Mouse (Mus musculus) B cell, adult 2 months (primary cell): Measurements from ENCODE around the gene Map1b.

Experiments used
- DNase-seq, 2 experiments: peaks; one replicate each; pipeline ENCODE4 v3.0.0; 2022

The Map1b gene

DNA sequence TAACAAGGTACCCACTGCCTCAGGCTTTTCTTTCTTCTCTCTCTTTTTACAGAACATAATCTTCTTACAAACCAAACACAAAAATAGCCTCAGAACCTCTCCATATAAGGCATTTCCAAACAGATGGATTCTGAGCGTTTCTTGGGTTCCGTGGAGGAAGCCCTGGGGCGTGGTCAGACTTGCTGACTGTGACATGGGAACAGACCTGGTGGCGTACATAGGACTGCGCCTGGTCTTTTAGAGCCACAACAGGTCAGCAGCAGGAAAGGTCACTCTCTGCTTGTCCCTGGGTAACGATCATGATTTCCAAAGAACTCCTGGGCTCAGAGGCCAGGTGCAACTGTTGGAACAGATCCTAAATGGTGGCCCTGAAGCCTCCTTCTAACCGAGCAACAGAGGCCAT is 31.0 kb downstream of the Map1b start:
- DNase-seq = no peak

DNA sequence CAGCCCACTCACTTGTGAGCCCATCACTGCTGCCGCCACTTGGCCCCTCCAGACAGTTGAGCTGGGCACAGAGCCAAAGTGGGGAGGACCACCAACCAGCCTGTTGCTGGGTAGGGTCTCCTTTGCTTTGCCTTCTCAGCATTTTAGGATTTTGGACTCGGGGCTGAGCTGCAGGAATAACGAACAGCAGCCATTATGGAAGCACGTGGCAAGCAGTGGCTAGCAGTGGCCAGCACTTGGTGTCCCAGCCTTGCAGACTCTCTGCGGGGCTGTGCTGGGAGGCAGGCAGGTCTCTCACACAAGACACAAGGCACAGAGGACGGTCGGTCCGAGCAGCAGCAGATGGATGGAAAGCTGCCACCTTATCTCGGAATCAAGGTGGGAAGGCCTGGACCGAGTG is 31.4 kb downstream of the Map1b start:
- no peak for DNase-seq

DNA sequence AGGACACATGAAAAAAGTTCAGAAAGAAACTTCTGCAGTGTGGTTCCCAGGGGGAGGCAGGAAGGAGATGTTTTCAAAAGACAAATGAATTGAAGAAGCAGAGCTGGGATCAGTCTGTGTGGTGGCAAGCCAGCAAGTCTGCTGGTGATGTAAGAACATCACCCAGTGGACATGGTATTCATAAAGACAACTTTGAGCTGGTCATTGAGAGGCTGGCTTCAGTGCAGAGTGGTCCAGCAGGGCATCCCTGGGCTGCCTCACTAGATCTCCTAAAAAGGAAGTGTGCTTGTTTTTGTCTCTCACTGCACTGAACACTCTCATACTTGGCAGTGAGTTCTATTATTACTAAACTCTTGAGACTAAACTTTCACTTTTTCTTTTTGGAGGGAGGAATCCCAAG is 32.9 kb downstream of the Map1b start:
- no peak for DNase-seq

- no peak for DNase-seq
Measured at GRCm38 (mm10) chr13:99475488-99475887, 40.9 kb downstream of the Map1b start.

- no peak for DNase-seq
Measured at GRCm38 (mm10) chr13:99475033-99475432, 41.3 kb downstream of the Map1b start.

DNA sequence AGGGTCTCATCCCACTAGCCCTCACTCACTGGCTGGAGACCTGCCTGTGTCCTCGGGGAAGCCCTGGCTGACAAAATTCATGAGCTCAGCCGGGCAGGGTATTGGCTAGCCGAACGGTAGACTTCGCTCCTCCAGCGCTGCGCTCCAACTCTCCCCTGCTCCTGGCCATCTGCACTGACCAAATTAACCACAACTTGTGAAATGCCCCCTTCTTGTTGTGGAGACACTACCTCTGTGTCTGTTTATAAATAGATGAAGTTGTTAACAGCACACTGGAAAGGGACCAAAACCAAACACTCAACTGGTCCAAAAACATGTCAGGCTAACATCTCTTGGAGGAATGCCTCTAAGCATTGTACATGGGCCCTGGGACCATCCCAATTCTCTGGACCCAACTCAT is 42.2 kb downstream of the Map1b start:
- no peak for DNase-seq

DNA sequence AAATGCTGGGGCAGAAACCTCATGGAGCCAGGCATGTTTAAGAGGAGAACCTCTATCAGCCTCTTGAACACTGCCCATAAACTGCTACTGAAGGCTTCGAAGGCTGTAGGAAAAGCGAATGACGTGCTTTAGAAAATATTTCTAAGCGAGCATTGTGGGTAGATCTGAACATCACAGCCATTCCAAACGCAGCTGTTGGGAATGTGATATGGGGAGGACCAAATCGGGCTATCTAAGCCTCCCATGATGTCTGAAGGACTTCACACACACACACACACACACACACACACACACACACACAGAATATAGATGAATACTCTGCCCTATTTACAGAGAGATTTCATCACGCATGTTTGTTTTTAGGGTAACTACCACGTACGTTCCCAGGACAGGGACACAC is 44.3 kb downstream of the Map1b start:
- no peak for DNase-seq

DNA sequence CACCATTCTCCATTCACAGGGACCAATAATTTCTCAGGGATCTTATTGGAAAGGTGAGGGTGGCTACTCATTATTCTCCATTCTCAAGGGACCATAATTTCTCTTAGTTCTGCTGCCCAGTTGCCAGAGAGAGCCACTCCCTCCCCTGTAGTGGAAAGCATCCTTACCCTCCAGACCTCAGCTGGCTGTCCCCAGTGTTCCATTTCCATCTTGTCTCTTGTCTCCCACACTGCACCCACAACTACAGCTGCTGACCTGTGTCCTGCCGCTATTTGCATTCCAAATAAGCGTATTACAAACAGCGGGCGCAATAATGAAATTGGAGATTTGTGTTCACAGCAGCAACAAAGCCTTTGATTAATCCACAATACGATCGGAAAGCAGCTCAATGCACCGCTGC is 46.3 kb downstream of the Map1b start:
- DNase-seq = no peak

- DNase-seq = no peak
Measured at GRCm38 (mm10) chr13:99468267-99468666, 48.1 kb downstream of the Map1b start.

DNA sequence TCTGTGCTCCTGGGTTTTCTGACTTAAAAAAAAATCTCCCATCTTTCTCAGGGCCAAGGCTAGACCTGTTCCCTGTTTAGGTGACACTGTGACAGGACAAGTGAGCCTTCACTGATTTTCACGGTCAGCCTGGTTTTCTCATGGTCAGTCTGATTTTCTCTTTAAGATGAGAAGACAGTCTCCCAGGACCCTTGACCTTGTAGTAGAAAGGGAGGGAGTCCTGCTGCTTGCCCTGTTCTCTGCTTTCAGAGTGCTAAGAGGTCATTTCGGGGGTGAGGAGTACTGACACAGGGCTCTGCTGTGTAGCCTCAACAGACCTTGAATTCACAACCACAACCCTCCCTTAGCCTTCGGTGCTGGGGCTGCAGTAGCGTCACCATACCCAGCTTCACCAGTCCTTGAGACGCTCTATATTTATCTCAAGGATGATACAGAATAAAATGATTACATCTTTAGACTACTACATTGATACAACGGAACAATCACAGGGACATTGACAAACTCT is 49.5 kb downstream of the Map1b start:
- DNase-seq = no peak

DNA sequence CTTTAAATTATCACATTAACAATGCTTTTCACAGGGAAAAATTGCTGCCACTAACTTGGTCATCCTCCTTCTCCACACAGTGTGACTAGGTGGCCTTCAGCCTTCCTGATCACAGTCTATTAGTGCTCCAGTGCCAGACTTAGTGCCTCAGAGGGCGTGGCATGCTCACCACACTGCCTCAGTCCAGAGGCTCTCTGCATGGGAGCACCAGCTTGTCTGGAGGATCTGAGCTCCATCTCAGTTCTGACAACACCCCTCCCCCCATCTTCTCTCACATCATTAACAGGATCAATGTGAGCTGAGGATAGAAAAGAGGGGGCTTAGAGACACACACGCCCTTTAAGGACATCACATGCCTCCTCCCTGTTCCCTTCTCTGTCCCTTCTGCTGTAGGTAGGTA is 50.3 kb downstream of the Map1b start:
- DNase-seq = no peak

DNA sequence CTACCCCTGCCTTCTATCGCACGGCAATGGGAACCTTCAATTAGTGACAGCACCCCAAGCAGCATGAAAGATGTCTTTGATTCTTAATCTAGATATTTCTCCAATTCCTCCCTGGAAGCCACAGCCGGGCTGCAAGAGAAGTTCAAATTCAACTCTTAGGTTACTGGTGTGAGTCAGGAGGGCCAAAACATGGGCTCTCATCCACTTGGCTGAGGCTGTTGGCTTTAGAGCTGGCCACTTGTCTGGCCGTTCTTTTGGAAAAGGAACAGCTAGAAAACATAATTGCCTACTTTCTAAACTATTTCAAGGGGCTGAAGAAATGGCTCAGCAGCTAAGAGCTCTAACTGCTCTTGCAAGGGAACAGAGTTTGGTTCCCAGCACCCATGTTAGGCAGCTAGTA is 51.8 kb downstream of the Map1b start:
- DNase-seq = no peak

- DNase-seq = no peak
Measured at GRCm38 (mm10) chr13:99461886-99462285, 54.5 kb downstream of the Map1b start.

DNA sequence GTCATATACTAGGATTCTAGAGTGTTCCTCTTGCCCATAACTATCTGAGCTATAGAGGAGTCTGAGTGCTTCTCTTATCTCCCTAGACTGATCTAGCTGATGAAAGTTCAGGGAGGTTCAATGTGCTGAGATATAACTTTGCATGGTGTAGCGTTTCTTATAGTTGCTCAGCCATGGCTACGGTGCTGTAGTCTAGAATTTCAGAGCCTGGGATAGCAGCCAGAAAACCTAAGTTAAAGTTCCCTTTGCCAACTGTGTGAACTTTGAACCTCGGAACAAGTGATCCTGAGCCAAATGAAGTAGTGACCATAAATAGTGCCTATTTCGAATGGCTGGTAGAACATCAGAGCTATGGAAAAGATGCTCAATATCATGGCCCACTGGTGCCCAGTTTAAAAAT is 56.7 kb downstream of the Map1b start:
- DNase-seq = no peak

- no peak for DNase-seq
Measured at GRCm38 (mm10) chr13:99458658-99459386, 57.5 kb downstream of the Map1b start.

- no peak for DNase-seq
Measured at GRCm38 (mm10) chr13:99454977-99455376, 61.4 kb downstream of the Map1b start.

DNA sequence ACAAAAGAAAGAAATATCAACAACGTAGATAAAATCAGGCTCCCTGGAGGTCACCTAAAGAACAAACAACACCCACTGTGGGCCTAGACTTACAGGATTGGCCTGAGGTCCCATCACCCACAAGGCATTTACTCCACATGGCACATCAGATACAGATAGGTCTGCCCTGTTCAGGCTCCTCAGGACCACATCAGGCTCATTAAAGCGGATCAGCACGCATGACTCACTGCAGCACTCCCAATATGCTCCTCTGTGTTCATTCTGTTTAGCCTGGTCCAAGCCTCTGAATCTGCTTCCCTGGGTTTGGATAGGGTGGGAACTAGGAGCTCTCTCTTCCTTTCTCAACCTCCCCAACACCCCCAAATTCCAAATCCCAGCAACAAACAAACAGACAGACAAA is 63.9 kb downstream of the Map1b start:
- DNase-seq = no peak

- no peak for DNase-seq
Measured at GRCm38 (mm10) chr13:99451276-99451675, 65.1 kb downstream of the Map1b start.

DNA sequence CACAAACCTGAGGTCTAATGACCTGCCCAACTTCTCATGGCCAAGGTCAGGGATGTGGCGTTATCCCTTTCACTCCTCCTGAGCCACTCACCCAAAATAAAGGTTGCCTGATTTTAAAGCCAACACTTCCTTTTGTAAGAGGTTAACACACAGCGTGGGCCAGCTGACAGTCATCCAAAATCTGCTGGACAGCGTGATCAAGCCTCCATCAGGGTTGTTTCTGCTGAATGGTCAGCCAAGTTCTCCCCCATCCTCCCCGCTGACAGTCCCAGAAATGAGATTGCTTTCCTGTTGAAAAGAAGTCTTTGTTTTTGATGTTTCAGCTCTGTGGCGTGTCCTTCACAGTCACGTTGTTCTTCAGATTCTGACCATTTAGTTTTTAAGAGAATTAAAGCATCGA is 65.6 kb downstream of the Map1b start:
- no peak for DNase-seq

GRCm38 (mm10) chr13:99449547-99449946 is 66.8 kb downstream of the Map1b start:
- no peak for DNase-seq

DNA sequence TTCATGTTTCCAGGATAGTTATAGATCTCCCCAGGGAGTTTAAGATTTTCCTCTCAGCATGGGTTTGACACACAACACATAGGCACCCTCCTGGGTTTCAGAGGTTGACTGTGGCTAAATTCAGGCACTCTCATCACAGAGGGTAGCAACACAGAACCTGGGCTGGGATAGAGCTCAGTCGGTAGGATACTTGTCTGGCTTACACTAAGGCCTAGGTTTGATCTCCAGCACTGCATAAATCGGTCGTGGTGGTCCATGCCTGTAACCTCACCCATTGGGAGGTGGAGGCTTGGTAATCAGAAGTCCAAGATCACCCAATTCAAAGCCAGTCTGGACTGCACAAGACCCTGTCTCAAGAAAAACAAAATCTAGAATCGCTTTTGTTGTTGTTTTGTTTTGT is 68.1 kb downstream of the Map1b start:
- no peak for DNase-seq

- DNase-seq = no peak
Measured at GRCm38 (mm10) chr13:99447403-99448199, 68.7 kb downstream of the Map1b start.

GRCm38 (mm10) chr13:99447002-99447401 is 69.3 kb downstream of the Map1b start:
- DNase-seq = no peak

- no peak for DNase-seq
Measured at GRCm38 (mm10) chr13:99444880-99445279, 71.5 kb downstream of the Map1b start.
